Mouse (Mus musculus): ENCODE results near the gene Itsn1. TPM values are rescaled to one million over a fixed set of nuclear protein-coding genes. Genes with fewer than 3 reads are reported as not detected.

Itsn1 gene
- total RNA-seq, 2 experiments from 2014 or later, result 413 to 1,329 TPM

DNA sequence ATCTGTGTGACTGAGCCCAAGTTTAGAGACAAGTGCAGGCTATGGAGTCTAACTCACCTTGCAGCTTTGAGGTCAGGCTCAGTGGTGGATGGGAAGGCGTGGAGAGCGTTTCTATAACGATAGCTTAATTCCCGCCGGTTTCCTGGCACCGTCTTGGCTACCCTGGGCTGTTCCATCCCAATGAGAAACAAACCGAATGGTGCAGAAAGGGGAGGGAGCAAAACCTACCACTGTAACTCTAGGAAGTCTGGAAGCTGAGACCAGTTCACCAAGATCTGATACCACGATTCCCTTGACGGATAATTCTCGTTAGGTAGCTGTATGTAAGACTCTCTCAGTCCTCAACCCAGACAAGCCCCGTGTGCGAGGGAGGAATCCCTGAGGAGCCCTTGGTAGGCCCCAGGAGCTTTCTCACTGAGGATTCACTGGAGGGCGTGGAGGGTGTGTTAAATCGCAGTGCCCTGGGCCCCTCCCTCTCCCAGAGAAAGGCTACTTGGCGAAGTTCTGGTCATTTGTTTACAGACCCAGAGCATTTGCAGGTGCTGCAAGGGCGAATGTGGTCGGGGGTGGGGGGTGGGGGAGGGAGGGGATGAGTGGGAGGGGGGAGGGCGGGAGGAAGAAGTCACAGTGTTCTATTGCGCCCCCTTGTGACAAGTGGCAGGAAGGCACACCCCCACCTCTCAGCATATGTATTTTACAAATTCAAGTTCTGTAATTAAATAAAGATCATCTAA lies 156.5 kb downstream of the Itsn1 start:
- ATAC-seq (replicated peaks; ENCODE audit: low FRiP score, poor library complexity, severe bottlenecking), result no peak

DNA sequence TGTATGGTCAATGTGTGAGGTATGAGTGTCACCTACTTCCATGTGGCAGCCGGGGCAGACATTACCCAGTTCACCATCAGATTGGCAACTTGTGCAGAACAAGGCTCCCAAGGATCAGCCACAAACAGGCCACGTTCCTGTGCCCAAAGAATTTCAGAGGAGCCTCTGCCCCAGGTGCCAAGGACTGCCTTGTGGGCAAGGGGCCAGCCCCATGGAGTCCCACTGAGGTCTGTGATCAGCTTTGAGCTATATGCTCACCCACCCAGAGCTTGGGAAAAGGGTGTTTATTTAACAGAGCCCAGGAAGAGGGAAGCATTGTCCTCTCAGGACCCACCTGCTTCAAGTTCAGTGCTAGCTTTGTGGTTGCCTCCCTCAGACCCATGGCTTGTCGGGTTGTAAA lies 159.3 kb downstream of the Itsn1 start:
- no peak for ATAC-seq (replicated peaks; ENCODE audit: low FRiP score, poor library complexity, severe bottlenecking)

DNA sequence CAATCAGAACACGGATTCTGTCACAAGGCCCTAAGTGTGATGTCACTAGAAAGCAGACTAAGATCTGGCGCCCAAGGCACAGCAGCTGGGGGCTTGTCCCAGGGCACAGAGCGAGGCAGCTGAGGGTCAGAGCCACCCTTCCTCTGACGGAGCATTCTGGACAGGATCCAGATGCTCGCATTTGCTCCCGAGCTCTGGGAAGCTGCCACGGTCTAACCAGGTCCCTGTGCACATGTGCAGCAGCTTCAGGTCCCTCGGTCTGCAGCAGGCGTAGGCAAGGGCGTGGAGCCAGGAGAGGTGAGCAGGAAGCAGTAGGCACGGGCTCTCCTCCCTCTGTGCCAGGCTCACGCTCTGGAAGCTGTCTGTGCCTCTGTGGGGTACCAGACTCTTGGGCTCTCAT lies 160.8 kb downstream of the Itsn1 start:
- ATAC-seq (replicated peaks; ENCODE audit: low FRiP score, poor library complexity, severe bottlenecking), result no peak

DNA sequence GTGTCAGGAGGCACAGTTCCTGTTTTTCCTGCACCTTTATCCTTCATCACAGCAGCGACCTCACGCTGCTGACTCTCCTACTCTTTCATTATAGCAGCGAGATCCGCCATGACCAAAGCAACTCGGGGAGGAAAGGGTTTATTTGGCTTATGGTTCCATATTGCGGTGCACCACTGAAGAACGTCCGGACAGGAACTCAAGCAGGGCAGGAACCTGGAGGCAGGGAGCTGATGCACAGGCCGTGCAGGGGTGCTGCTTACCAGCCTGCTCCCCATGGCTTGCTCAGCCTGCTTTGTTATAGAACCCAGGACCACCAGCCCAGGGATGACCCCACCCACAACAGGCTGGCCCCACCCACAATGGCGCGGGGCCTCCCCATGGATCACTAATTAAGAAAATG lies 162.1 kb downstream of the Itsn1 start:
- ATAC-seq (replicated peaks; ENCODE audit: low FRiP score, poor library complexity, severe bottlenecking), result no peak

DNA sequence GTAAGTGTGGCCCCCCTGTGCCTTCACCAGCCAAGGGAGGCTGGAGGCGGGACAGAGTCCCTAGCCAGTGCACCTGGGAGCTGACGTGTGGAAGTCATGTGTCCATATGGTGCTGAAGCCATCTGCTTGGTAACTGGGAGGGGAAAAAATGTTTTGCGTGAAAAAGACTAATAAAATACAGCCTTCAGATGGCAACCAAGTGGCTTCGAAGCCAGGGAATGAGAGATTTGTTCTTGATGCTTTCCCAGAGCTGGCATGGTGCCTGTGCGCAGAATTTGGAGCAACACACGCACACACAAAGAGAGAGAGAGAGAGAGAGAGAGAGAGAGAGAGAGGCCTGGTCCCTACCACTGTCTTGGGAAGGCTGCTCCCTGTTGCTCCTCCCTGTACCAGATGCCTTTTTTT lies 167.3 kb downstream of the Itsn1 start:
- ATAC-seq (replicated peaks; ENCODE audit: low FRiP score, poor library complexity, severe bottlenecking), result no peak

DNA sequence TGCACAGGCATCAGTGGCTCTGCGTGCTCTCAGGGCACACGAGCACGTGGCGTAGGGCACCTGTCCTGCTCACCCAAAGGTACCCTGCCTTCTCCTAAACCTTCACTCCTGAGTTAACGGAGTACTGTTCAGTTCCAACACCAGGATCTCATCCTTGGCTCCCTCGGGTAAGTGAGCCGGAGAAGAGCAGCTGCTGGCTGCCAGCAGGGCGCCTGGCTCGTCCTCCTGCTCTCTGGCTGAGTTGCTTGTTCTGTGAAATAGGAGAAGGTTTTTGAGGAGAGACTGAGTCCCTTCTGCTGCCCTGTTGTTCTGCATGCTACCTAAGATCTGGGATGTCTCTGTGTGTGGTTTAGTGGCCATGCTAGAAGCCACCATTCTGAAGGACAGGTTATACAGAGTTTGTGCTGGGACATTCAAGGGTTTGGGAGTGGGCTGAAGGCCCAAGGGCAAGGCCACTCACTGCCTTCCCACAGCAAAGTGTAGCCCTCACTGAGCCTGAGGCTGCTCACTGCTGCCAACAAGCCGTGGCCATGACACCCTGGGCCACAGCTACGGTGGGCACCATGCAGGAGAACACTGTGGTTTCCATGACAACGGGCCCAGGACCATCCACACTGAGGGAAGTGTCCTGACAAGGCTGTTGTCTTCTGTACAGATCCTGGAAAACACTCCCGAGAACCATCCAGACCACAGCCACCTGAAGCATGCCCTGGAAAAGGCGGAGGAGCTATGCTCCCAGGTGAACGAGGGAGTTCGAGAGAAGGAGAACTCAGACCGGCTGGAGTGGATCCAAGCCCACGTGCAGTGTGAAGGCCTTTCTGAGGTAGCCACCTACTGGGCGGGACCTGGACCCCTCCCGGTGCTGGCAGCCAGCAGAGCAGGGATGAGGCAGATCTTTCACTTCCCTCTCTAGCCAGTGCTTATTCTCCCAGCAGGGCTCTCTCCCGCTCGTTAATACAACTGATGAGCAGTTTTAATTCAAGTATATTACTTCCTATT lies 170.1 kb downstream of the Itsn1 start:
- ATAC-seq (replicated peaks; ENCODE audit: low FRiP score, poor library complexity, severe bottlenecking), result no peak

DNA sequence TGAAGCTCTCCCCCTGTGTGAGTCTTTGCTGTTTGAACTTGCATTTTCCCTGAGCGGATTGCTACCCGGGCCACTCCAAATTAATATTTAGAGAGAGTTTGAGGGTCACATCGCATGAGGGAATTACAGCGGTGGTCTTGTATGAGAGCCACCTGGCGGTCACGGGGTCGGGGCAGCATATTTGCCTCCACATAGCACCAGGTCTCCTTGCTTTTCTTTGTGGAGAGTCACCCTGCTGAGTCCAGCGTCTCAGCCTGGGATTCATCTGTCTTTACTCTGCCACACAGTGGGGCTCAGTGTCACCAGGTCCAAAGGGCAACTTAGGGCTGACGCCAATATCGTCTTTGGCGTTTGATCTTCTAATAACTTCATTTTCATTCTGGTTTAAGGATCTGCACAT lies 171.2 kb downstream of the Itsn1 start:
- no peak for ATAC-seq (replicated peaks; ENCODE audit: low FRiP score, poor library complexity, severe bottlenecking)

DNA sequence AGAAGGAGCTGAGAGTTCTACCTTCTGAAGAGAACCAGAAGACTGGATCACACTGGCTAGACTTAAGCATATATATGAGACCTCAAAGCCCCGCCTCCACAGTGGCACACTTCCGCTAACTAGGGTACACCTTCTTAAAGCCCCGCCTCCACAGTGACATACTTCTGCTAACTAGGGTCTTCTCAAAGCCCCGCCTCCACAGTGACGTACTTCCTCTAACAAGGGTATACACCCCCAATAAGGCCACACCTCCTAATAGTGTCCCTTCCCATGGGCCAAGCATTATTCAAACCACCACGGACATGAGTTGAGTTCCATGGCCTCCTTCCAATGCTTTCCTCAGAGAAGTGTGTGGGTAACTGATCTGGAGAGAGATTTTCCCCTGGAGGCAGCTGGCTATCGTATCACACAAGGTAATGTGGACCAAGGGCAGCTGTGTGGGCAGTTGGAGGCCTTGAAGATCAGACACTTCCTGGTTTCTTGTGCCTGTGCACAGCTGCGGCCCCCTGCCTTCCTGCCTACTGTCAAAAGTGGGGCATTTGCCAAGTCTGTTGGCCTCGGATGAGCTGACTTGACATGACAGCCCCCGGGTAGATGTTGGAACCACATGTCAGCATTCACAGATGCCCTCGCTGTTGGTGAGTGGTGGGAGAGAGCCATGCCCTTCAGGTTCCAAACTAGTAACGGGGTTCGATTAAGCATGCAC lies 174.9 kb downstream of the Itsn1 start:
- peak; percentile 32; the same call in 1 of the 2 replicates for ATAC-seq (replicated peaks; ENCODE audit: low FRiP score, poor library complexity, severe bottlenecking)

DNA sequence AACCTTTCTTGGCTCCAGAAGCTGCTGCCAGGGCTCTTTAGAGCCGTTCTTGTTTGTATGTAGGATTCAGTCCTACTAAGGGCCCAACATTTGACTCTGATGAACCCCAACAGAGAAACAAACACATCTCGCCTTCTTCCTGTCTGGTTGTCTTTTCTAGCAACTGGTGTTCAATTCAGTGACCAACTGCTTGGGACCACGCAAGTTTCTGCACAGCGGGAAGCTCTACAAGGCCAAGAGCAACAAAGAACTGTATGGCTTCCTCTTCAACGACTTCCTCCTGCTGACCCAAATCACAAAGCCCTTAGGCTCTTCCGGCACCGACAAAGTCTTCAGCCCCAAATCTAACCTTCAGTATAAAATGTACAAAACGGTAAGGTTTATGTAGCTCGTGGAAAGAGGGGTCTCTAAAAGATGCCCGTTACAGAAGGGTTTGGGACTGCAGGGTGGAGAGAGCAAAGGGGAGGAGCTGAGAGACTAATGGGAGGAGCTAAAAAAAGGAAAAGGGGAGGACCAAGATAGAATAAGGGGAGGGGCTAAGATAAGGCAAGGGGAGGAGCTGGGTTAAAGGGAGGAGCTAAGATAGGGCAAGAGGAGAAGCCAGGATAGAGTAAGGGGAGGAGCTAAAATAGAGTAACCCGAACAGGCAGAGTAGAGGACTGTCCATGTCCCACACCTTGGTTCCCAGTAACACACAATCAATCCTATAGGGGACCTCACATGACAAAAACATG lies 176.2 kb downstream of the Itsn1 start:
- ATAC-seq (replicated peaks; ENCODE audit: low FRiP score, poor library complexity, severe bottlenecking), result peak; percentile 41; the same call in 1 of the 2 replicates

DNA sequence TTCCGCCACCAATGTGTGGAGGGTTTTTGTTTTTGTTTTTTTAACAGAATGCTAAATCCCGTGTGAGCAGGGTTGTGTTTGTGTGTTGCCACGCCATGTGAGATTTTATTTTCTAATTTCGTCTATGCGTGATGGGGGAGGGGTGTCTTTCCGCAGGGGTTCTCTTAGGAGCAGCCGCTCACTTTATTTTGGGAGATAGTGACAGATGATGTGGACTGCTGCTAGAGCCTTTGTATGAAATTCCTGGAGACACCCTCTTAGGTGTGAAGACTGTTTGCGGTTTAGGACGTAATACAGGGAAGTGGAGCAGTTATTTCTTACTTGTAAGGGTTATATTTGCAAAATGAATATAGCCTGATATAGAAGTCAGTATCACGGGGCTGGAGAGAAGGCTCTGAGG lies 176.9 kb downstream of the Itsn1 start:
- no peak for ATAC-seq (replicated peaks; ENCODE audit: low FRiP score, poor library complexity, severe bottlenecking)

DNA sequence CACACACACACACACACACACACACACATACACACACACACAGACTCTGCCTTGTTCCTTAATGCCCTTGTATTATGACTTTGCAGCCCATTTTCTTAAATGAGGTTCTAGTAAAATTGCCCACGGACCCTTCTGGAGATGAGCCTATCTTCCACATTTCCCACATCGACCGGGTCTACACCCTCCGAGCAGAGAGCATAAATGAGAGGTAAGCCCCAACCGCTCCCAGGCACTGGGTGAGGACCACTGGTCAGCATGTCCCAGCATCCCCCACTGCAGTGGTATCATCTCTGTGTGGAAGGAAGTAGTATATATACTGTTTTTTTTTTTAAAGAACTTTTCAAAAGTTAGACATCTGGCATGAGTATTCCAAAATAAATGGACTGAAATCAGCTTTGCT lies 177.6 kb downstream of the Itsn1 start:
- no peak for ATAC-seq (replicated peaks; ENCODE audit: low FRiP score, poor library complexity, severe bottlenecking)

DNA sequence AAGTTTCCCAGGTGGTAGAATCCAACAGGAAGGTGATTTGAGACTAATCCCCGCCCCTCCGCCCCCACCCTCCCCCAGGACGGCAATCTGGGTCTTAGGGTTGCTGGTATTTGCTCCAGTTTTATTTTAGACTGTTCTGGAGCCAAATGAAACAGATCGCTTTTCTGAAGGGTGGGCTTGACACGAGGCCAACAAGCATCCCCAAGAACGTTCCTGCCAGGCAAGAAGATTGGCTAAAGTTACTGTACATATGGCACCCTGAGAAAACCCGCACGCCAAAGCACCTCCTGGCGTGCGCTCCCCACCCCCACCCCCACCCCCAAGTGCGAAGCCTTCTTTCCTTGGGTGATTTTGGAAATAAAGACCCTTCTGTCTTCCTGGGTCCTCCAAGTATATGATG lies 178.1 kb downstream of the Itsn1 start:
- ATAC-seq (replicated peaks; ENCODE audit: low FRiP score, poor library complexity, severe bottlenecking), result no peak

DNA sequence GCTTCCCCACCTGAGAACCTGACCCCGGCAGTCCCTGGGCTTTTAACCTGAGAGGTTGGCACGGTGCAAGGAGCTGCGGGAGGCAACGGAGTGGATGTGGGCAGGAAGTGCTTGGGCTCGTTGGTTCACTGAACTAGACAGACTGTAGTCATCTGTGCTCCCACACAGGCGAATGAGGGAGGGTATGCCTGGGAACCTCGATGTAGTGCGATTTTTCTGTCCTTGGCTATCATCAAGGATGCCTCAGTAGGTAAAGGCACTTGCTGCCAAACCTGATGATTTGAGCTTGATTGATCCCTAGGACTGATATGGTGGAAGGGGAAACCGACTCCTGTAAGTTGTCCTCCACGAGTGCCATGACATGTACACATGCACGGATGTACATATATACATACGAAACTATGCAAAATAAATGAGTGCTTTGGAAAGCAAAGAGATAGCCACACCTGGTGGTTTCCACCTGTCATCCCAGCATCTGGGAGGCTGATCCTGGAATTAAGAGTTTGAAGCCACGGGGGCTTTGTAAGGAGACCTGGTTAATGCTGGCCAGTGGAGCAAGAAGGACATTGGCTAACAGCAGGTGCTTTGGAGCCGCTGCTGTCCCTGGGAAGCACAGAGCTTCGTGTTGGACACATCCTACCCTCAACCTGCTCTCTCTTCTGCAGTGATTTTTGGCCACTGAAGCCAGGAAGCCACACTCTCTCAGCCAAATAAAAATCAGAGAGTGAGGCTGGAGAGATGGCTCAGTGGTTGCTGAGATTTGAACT lies 180.7 kb downstream of the Itsn1 start:
- no peak for ATAC-seq (replicated peaks; ENCODE audit: low FRiP score, poor library complexity, severe bottlenecking)

DNA sequence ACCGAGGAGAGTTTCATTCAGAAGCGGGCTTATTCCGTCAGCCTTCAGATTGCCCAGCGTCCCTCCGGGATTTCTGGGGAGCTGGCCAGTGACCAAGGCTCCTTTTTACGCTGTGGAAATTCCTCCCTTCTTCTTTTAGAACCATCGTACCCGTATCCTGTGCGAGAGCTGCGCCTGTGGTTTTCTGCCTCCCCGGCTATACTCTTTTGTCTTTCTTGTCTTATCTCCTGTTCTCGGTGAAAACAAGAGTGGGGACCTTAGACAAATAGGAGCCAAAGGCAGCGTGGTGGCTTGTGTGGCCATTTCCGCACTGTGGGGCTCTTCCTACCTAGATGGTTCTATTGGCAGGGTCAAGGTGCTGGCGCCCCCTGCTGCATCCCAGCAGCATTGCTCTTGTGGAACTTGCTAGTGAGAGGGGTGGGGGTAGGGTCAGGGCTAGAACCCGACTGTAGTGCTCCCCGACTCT lies 188.6 kb downstream of the Itsn1 start:
- ATAC-seq (replicated peaks; ENCODE audit: low FRiP score, poor library complexity, severe bottlenecking), result peak; percentile 93

DNA sequence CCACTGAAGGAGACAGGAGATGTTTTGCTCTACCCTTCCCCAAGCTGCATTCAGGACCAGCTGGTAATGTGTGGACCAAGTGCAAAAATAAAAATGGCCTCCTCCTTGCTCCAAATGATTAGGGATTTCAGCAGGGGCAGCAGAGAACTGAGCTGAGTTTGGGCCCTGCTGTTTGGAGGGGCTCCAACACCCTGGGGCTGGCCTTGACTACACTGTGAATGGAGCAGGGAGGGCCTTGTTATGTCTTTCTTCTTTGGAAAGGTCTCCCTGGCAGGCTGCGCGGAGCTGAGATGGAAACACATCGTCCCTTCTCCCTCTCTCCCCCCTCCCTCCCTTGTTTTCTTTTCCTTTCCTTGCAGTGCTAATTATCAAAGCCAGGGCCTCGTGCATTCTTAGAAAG lies 189.4 kb downstream of the Itsn1 start:
- no peak for ATAC-seq (replicated peaks; ENCODE audit: low FRiP score, poor library complexity, severe bottlenecking)

DNA sequence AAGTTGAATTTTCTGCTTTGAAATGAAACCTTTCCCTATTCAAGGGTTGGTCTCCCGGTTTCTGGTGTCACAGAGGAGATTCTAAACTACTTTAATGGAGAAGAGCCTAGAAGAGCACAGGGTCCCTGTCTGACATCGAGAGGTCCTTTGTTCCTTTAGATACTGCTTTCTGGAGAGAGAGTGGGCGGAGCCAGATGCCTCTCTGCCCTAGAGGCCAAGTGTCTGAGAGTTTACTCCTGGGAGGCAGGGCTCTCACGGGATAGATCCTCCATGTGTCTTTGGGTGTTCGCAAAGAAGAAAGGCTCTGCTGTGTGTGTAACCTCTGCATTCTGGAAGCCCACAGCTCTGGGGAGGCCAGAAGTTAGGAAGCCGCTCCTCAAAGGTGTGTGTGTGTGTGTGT lies 190.0 kb downstream of the Itsn1 start:
- ATAC-seq (replicated peaks; ENCODE audit: low FRiP score, poor library complexity, severe bottlenecking), result no peak

DNA sequence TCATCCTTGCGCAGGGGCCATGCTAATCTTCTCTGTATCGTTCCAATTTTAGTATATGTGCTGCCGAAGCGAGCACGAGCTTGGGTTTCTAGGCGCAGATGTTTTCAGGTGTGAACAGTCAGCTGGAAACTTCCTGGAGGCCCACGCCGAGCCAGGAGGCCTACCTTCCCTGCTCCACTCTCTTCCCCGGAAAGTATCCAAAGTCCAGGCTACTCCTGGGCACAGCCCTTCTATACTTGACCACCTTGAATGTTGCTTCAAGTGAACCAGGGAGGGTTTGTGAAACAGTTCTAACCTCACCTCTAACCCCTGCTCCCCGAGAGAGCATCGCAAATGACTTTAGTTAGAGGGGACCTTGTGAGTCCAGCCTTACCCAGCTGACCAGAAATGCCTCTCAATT lies 192.3 kb downstream of the Itsn1 start:
- ATAC-seq (replicated peaks; ENCODE audit: low FRiP score, poor library complexity, severe bottlenecking), result no peak

DNA sequence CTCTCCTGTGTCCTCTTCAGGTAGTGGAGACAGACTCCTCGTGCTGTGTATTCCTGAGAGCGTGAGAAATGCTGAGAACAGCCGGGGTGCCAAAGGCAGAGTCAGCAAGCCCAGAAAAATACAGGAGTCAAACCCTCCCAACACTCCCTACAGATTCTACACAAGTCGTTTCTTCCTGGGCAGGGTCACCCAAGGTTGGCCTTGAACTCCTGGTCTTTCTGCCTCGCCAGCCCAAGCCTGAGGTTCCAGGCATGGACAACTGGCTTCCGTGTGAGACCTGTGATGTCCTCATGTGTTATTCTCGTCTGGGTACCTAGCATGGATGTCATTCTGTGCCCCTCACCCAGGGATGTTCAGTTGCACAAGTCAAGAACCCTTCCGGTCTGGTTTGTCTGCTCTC lies 193.9 kb downstream of the Itsn1 start:
- no peak for ATAC-seq (replicated peaks; ENCODE audit: low FRiP score, poor library complexity, severe bottlenecking)

DNA sequence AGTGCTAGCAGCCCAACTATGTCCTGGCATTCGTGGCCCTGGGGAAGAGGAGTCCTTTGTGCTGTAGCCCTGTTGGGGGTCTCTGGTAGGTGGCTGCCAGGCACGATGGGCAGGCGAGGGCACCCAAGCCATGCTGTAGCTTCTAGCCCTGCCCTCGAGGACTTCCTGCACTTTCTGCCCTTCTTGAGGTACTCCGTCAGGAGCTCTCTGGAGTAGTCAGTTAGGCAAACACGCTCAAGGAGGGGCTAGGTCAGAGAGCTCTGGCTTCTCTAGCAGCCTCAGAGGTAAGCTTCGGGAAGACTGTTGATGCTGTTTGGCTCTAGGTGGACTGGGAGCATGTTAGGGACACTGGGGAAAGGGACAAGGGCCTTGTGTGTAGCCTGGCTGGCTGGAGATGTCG lies 195.3 kb downstream of the Itsn1 start:
- no peak for ATAC-seq (replicated peaks; ENCODE audit: low FRiP score, poor library complexity, severe bottlenecking)

Data from erythroblast, adult 5-6 weeks (primary cell).